Mouse (Mus musculus) brain, adult 2 months (tissue): Measurements from ENCODE around the gene Tmem129.
A peak's percentile ranks its signal among the peaks of the same experiment; 100 is the strongest.

Experiments
- DNase-seq: peaks from one replicate; pipeline ENCODE4 v3.0.0; 2011; ENCODE audit warnings: low read depth, low spot score

Gene Tmem129

GRCm38 (mm10) chr5:33657787-33658663, at the start of gene Tmem129, which contains the start of gene Tacc3:
Gene Tmem129 (minus strand): TSS chr5:33658416.
Gene Tacc3 (plus strand): TSS chr5:33658128.
- peak; percentile 100 for DNase-seq

GRCm38 (mm10) chr5:33707163-33707562, 48.9 kb upstream of the Tmem129 start:
- DNase-seq = no peak

GRCm38 (mm10) chr5:33706350-33706629, 48.1 kb upstream of the Tmem129 start:
- no peak for DNase-seq

- DNase-seq = no peak
Measured at GRCm38 (mm10) chr5:33705612-33706349, 47.6 kb upstream of the Tmem129 start.

- DNase-seq = no peak
Measured at GRCm38 (mm10) chr5:33704945-33705611, 46.9 kb upstream of the Tmem129 start.

GRCm38 (mm10) chr5:33703999-33704398, 45.8 kb upstream of the Tmem129 start:
- no peak for DNase-seq

- DNase-seq = no peak
Measured at GRCm38 (mm10) chr5:33701832-33702231, 43.6 kb upstream of the Tmem129 start.

- DNase-seq = no peak
Measured at GRCm38 (mm10) chr5:33700010-33700409, 41.8 kb upstream of the Tmem129 start.

- DNase-seq = no peak
Measured at GRCm38 (mm10) chr5:33698669-33699068, 40.5 kb upstream of the Tmem129 start.

- DNase-seq = no peak
Measured at GRCm38 (mm10) chr5:33697947-33698512, 39.8 kb upstream of the Tmem129 start.

- no peak for DNase-seq
Measured at GRCm38 (mm10) chr5:33697534-33697933, 39.3 kb upstream of the Tmem129 start.

GRCm38 (mm10) chr5:33696430-33696829, 38.2 kb upstream of the Tmem129 start:
- DNase-seq = no peak

GRCm38 (mm10) chr5:33695718-33696121, 37.5 kb upstream of the Tmem129 start:
- DNase-seq = no peak

GRCm38 (mm10) chr5:33694848-33695717, 36.9 kb upstream of the Tmem129 start:
- DNase-seq = no peak

GRCm38 (mm10) chr5:33694461-33694847, 36.2 kb upstream of the Tmem129 start:
- DNase-seq = no peak

- no peak for DNase-seq
Measured at GRCm38 (mm10) chr5:33692393-33692792, 34.2 kb upstream of the Tmem129 start.

GRCm38 (mm10) chr5:33689852-33690645, 31.8 kb upstream of the Tmem129 start:
- no peak for DNase-seq

- DNase-seq = no peak
Measured at GRCm38 (mm10) chr5:33689221-33689844, 31.1 kb upstream of the Tmem129 start.

- no peak for DNase-seq
Measured at GRCm38 (mm10) chr5:33688278-33689220, 30.3 kb upstream of the Tmem129 start.
